Mouse (Mus musculus): ENCODE data around the gene Hoxd11.

Hoxd11 gene

DNA sequence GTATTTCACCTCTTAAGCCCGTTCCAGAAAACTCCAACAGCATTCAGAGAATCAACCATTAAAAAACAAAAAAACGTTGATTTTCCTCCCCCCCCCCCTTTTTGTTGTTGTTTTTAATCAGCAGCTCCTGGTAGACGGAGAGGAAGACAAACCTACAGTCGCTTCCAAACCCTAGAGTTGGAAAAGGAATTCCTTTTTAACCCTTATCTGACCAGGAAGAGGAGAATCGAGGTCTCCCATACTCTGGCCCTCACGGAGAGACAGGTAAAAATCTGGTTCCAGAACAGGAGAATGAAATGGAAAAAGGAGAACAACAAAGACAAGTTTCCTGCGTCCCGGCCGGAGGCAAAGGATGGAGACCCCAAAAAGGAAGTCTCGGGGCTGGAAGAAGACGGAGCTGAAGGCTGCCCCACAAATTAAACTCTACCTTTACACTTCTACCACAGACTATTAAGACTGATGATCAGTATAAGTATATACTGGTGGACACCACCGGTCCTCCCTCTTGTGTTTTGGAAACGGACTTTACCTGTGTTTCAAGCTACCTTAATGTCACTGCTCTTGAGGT is 27.1 kb downstream of the Hoxd11 start:
- DNase-seq (ENCODE audit: extremely low read depth, insufficient read length, low spot score), result no peak

DNA sequence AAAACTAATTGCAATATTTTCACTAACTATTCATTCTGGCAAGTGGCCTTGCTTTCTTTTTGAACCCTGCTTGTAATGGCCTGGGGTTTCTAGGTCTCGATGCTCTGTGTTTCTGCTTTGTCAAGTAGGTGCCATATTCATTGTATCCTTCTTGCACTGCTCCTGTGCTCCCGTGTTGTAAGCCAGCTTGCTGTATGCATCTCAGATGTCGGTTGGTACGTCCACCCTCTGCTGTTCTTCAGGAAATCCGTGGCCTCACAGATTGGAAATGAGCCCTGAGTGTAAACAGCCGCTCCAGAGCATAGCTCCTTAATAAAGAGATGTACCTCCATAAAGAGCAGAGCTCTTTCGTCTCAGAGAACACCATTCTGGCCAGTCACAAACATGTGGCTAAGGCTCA is 28.2 kb downstream of the Hoxd11 start:
- DNase-seq (ENCODE audit: extremely low read depth, insufficient read length, low spot score), result no peak

DNA sequence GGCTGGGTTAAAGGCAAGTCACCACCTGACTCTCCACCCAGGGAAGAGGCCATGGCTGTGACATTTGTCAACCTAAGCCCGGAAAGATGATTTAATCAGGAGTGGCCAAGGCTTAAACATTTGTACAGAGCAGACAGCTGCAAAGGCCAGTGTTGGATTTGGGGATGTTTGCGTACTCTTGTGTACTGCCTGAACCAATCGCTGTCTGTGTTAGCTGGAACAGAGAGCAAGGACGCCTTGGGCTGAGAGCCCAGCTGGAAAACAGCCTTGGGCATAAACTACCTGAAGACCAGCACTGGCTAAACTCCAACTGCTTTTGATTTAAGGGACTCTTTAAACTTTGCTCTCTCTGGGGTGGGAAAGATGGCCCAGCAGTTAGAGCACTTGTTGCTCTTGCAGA is 29.3 kb downstream of the Hoxd11 start:
- DNase-seq (ENCODE audit: extremely low read depth, insufficient read length, low spot score), result no peak

DNA sequence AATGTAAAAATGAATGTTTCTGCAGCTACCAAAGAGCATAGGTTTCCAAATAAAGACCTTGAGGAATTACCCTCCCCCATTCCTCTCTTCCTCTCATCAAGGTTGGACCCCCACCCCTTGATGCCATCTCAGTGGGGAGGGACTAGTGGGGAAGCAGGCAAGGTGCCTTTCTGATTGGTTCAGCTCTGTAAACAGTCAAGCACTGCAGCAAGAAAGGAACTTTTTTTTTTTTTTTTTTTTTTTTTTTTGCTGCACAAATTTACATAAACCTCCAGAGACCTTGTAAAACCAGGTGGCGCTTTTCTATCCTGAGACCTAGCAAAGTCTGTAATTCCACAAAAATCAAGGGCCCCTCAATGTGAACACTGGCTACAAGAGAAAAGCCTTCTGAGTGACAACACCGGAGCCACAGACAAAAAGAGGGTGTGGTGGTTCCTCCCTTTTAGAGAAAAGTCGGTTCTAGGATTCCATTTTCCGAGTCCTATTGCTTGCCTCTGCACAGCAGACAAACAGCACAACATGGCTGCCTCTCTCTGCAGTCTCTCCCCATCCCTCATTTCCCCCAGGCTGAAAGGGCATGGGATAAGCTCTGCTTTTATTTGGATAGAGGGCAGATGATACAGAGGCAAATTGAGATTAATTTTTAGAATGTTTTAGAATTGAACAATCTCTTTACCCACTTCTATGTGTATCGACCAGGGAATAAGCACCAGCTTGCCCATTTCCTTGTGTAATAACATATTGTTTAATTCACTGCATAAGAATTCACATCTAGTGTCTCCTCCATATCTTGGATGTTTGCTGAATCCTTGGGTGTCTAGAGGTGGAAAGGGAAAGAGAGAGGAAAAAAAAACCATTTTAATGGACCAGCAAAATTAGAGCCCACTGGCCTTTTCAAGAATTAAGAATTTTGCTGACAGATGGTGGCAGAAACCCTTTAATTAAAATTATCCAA is 30.4 kb downstream of the Hoxd11 start:
- DNase-seq (ENCODE audit: extremely low read depth, insufficient read length, low spot score), result no peak

DNA sequence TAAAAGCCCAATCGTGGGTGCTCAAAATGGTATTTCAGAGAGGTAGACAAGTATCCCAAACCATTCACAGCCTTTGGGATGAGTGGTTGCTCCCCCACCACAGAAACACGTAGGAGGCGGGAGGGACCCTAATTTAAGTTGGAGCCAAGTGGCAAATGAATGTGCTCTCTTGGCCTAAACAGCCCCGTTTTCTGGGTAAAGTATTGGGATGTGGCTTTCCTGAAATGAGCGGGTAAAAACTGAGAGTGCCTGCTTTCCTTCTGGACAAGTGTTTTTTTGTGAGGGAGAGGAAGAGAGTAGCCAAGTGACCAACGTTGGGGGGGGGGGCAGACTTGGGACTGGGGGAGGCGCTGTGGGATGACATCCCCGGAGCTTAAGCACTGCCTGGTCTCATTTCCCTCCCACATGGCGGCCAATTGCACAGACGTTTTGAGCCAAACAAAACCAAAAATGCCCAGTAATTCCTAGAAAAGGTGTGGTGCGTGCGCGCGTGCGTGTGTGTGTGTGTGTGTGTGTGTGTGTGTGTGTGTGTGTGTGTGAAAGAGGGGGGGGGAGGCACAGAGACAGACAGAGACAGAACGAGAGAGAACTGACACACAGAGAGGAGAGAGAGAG is 31.7 kb downstream of the Hoxd11 start:
- no peak for DNase-seq (ENCODE audit: extremely low read depth, insufficient read length, low spot score)

DNA sequence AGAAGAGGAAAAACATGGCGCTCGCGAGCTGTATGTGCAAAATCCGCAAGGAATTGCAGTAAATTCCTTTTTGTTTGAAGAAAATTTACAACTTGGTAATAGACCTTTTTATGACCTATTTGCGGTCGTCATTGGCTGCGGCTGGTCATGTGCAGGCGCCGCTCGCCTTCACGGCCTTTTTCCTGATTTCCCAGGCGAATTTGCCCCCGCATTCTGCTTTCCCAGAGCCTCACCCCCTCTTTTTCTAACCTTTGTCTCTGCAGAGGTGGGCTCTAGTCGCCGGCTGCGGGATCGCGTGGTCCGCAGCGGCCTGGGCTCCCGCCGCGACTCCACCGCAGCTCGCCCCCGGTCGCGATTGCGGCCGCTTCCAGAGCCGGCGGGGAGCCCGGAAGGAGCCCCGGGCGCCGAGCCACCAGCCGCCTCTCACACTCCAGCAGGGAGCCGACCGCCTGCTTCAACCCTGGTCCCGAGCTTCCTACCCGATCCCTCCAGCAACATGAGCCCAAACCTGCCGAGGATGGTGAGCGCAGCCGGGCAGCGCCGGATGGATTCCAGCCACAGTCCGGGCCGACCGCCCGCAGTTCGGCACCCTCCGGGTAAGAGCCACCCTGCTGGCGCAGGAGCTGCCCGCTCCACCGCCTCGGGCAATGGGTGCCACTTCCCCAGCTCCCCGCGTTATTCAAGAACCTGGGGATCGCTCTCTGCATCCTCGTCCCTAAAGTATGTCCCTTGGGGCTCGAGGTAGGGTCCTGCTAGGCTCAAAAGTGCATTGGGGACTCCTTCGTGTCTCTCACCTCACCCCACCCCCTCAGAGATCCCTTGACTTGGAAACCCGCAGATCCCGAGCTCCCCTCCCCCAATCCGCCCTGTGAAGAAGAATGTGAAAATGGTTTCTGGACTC is 32.6 kb downstream of the Hoxd11 start, which contains the start of the genes Hoxd3 and Hoxd4:
Gene Hoxd3, plus strand, starts transcription at position 207 of the 901 bp plus-strand sequence.
Gene Hoxd4, plus strand, starts transcription at position 209 of the 901 bp plus-strand sequence.
- no peak for DNase-seq (ENCODE audit: extremely low read depth, insufficient read length, low spot score)

DNA sequence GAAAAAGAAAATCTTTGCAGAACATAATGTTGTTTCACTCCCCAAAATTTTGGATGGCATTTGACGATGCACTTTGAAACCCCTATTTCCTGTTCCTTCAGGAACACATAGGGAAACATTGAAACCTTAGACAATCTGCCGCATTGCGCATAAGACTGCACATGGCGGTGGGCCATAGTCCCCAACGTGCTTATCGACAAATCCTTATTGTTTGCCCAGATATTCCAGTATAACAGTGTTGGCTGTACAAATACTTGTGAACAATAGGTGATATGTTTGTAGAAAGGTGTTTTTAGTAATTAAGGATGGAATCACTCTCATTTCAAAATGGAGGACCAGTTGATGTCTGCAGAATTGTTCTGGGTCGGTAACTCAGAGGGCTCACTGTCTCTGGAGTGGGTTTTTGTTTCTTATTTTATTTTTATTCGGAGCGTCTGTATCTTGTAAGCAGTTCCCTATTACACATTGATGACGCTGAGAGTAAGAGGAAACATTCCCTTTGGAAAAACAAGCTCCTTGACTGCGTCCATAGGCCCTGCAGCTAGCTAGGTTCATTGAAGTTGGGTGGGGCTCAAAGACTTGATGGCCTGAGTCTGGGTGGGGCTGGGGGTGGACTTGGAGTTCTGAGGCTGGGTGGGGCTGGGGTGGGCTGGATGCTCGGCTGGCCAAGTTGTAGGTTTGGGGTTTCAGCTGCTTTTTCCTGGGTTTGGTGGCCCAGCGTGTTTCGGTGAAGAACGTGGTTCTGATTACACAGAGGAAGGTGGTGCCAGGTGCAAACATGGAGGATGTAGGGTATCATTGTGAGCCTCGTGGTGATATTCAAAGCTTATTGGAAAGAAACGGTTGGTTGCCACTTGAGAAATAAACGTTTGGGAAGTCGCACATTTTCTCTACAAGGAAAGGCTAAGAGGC is 34.1 kb downstream of the Hoxd11 start:
- no peak for DNase-seq (ENCODE audit: extremely low read depth, insufficient read length, low spot score)

DNA sequence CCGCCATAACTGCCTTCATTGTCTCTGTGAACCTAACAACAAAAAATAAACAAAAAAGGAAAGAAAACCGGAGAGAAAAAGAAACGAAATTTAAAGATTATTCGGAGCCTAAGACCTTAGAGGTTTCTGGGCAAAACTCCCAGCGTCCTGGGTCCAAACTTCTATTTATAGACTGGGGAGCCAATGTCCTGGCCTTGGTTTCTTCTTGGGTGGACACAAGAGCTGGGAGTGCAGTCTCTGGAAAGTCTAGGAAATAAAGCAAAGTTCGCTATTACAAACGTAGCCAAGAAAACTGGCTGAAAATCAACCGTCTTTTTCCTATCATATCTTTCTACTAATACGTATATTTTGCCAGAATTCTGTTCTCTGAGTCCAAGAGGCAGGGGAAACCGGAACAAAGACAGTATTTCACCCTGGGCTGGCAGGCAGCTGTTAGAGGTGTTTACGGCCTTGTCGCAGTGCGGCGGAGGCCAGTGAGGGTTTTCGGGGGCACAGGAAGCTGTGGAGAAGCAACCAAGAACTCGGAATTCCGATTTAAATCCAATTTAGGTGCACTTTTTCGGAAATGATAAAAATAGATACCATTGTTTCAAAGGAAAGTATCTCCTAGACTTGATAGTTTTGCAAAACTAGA is 34.9 kb downstream of the Hoxd11 start:
- DNase-seq (ENCODE audit: extremely low read depth, insufficient read length, low spot score), result no peak

DNA sequence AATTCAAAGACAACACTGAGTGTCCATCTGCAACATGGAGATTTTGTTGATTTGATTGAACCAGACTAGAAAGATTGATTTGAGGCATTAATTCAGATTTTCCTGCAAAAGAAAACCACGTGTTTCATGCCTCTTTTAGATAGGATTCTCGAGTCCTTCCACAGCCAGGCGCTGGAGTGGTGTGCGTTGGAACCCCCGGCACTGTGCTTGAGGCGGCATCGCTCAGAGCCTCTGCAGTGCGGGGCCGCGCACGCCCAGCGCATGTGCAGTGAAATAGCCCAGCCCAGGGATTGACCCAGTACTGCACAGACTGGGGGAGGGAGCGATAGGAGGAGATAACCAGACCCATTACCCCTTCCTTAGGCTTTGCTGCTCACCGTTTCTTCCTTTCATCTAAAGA is 35.5 kb downstream of the Hoxd11 start:
- no peak for DNase-seq (ENCODE audit: extremely low read depth, insufficient read length, low spot score)

DNA sequence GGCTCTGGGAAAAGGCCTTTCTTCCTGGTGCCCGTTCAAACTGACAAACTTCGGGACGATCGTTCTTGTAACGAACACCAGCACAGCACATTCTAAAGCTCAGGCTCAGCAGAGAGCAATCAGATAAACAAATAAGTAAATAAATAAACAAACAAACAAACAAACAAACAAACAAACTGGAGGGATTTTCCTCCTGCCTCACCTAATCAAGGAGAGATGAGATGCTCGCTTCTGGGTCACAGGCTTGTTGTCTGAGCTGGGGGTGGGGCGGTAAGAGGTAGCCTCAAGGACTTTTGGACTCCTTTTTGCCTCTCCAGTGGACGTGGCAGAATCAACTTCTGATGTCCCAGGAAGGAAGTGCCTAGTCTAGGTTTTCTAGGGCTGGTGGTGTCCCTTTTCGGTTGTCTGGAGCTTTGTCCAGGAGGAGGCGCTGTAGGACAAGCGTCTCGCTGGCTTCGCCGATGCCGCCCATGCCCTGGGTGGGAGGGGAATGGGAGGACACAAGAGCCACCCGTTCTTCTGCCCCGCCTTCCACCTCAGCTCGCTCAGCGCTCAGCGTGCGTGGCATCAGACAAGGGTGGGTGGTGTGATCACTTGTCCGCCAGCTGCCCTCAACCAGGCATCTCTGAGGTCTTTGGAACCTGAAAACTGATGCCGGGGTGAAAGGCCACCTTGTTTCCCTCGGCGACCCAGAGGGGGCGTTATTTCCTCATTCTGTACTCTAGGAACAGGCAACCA is 36.3 kb downstream of the Hoxd11 start:
- peak; percentile 82 for DNase-seq (ENCODE audit: extremely low read depth, insufficient read length, low spot score)

DNA sequence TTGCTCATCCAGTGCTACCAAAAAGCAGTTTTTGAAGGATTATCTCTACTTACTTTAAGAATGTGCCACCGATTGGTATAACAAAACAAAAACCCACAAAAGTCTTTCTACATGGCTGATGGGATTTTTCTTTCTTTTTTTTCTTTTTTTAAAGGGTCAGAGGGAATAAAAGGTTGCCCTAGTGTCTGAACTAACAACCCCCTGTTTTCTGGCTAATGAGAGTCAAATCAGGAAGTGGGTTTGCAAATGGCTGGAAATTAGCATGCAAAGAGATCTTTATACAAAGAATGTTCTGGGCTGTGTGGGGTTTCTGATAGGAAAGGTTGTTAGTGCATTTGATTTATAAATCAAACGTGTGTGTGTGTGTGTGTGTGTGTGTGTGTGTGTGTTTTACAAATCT is 41.0 kb downstream of the Hoxd11 start:
- DNase-seq (ENCODE audit: extremely low read depth, insufficient read length, low spot score), result no peak

DNA sequence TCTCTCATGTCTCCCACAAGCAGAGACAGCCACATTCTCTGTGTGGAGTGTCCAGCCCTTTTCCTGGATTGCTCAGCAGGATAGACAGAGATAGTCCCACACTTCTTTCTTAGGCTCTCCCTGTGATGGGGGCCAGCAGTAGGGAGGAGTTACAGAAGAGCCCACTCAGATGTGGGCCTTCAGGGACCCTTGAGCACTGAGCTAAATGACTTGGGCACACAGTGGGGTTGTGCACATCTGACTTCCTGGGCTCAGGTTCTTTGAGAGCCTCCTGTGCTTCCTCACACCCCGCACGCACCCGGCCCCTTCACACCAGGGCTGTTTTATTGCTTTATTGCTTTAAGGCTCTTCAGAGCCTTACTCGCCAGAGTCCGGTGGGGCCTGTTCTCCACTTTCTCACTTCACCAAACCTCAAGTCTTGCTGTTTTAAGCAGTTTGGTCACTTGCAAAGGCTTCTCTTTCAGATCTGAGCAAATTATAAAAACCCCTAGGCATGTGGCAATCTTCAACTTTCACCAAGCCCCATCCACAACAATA is 41.7 kb downstream of the Hoxd11 start:
- no peak for DNase-seq (ENCODE audit: extremely low read depth, insufficient read length, low spot score)

DNA sequence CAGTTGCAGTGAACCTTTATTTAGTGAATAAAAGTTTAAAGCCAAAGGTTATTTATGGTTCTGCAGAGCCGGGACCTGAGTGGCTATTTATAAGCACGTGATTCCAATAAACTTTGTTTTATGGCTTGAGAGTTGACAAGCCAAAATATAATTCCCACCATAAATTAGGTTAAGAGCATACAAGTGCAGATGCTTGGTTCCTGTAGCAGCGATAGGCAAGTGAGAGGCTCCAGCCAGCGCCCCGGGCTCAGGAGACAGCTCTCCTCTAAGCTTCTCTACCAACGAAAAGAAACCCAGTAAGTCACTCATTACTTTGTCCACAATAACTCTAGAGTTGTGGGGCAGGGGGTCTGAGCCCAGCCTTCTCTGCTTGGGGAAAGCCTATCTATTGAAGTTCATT is 42.5 kb downstream of the Hoxd11 start:
- no peak for DNase-seq (ENCODE audit: extremely low read depth, insufficient read length, low spot score)

DNA sequence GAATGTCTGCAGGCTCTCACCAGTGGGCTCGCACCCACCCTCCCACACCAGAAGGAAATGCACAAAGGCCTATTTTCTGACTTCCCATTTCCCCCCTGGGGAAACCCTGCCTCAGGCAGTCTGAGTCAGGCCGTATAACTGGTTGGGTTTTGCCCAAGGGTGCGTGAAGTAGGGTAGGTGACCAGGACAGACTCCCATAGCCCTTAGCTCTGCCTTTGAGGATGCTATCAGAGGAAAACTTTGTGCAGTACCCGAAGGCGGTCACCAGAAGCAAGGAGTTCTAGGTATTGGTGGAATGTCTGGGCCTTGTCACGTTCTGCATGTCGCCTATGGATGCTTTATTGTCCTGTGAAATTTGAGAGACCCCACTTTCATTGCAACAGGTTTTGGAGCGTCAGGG is 43.6 kb downstream of the Hoxd11 start:
- DNase-seq (ENCODE audit: extremely low read depth, insufficient read length, low spot score), result no peak

DNA sequence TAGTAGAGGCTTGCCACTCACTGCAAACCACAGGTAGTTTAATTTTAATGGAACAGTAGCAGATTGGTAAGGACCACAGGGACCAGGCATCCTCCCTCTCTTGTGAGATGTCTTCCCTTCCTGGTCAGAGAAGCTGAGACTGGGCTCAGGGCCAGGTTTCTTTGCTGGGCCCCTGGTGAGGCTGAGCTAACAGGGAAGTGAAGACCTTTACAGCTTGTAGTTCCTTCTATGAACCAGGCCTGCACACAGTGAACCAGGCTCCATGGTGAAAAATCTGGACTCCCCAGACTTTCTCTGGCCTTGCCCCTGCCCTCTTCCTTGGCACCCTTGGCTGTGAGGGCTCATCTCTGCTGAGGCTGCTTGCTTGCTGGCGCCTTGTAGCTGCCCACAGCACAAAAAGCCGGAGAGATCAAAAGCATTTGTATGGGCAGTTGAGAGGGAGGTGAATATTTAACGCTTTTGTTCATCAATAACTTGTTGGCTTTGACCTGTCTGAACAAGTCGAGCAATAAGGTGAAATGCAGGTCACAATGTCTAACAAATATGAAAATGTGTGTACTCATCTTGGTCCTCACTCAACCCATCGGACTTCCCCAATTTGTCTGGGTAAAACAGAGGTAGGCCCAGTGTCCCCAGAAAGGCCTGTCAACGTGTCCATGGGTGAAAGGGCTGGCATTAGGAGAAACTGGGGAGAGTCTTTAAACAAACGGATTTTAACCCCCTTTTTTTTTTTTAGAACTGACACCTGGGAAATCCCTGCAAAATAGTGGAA is 45.1 kb downstream of the Hoxd11 start:
- no peak for DNase-seq (ENCODE audit: extremely low read depth, insufficient read length, low spot score)

DNA sequence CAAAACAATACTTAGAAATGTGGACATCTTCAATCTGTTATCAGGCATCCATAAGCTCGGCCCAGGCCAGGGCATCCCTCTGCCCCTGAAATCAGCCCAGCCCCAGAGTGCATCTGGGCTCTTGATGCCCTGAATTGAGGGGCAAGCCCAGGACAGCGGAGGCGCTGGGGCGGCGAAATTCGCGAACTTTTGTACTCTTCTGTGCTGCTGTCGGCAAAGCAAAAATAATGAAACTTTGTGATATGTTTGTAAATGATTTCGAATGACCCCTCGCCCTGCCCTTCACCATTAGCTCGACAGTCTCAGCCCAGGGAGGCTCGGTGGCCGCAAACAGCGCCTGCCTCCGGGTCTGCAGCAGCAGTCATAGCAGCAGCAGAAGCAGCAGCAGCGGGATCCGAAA is 45.8 kb downstream of the Hoxd11 start:
- DNase-seq (ENCODE audit: extremely low read depth, insufficient read length, low spot score), result no peak

DNA sequence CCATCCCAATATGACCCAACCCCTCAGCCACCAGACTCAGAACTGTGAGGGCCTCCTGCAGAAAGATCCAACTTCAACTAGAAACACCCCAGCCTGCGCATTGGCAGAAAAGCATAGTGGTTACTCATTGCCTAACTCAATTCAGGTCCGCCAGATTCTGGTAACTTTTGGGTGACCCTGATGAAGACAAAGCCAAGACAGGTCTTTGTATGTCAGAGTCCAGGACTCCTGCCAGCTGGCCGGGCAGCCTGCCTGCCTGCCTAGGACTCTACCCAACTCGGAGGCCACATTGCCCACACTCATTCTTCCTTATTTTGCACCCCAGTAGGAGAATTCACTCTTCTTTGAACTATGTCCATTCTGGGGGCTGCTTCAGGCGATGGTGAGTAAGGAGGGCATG is 47.2 kb downstream of the Hoxd11 start, which contains the start of gene Gm28230:
Gene Gm28230, plus strand, starts transcription at position 178 of the 400 bp plus-strand sequence.
- no peak for DNase-seq (ENCODE audit: extremely low read depth, insufficient read length, low spot score)
